Mouse (Mus musculus) c-Kit-positive CD71-positive TER-119-negative erythroid progenitor cells, embryonic 14.5 days (primary cell): ENCODE results near the gene Agap2.

Source experiments
- DNase-seq: peaks from one replicate; pipeline ENCODE4 v3.0.0-alpha.2; 2013; ENCODE audit warnings: low read depth

The Agap2 gene

DNA sequence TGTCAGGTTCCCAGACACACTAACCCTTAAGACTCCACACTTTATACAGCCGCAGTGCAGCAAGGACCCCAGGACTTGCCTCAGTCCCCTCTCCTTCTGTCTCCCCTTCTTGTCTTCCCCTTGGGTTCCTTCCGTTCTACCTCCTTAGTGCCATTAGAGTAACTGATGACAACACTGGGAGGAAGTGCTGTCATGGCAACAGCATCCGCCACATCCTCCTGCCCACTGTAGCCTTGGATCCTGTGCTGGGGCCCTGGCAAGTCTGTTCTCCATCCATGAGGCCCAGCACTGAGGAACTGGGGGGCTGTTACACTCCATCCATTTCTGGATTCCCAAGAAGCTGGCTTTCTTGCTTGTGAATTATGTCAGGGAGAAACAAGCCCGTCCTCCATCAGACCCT lies 998 bp downstream of the Agap2 start:
- DNase-seq: no peak

DNA sequence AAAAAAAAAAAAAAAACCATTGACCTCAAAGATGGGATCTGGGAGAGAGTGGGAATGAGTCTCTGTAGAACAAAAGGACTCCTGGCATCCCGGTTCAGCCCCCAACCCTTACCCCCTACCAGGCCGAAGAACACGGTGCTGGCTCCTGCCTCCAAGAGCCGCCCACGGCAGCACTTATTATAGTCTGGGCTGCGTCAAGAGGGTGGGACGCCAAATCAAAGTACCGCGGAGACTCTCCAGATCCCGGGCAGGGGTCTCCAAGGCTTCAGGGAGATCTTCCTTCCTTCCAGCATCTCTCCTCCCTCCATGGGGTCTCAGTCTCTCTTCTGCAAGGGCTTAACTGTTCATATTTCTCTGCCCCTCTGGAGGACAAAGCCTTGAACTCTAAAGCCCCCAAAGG lies 2.4 kb downstream of the Agap2 start:
- DNase-seq: no peak

GRCm38 (mm10) chr10:127078001-127078676 lies 3.1 kb downstream of the Agap2 start:
- DNase-seq: no peak

DNA sequence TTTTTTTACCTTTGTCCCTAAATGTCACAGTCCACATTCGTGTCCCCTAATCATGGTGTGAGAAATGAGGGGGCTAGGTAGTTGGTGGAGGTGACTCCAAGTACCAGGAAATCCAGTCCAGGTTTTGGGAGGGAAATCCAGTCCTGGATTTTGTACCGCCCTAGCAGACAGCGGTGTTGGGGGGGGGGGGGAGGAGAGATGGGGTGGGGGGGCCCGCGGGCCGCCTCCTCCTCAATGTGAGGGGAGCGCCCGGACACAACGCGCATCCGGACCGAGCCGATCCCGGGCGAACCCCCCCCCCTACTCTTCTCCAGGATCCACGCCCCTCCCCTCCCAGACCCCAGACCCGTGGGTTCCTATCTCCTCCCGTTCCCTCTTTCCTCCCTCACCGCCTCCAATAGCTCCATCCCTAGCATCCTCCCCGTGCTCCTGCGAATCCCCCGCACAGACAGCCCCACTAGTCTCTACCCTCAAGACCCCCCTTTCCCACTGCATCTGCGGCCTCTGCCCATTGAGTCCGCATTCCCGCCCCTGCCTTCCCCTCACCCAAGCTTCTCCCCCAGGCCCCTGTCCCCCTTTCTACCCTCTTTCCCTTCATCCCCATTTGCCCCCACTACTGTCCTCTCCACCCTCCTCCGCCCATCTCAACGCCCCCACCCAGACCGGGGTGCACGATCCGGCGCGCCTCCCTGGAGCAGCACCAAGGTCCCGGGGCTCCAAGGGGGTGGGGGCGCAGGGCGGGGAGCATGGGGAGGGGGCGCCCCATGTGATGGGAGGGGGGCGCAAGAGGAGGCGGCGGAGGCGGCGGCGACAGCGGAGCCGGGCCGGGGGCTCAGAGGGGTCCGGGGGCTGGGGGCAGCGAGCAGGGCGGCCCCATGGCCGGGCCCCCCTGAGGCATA lies 3.8 kb downstream of the Agap2 start:
- DNase-seq: no peak

- DNase-seq: no peak
Observed at GRCm38 (mm10) chr10:127079665-127080391, 4.7 kb downstream of the Agap2 start.

- DNase-seq: no peak
Observed at GRCm38 (mm10) chr10:127080901-127081780, 6.1 kb downstream of the Agap2 start.

DNA sequence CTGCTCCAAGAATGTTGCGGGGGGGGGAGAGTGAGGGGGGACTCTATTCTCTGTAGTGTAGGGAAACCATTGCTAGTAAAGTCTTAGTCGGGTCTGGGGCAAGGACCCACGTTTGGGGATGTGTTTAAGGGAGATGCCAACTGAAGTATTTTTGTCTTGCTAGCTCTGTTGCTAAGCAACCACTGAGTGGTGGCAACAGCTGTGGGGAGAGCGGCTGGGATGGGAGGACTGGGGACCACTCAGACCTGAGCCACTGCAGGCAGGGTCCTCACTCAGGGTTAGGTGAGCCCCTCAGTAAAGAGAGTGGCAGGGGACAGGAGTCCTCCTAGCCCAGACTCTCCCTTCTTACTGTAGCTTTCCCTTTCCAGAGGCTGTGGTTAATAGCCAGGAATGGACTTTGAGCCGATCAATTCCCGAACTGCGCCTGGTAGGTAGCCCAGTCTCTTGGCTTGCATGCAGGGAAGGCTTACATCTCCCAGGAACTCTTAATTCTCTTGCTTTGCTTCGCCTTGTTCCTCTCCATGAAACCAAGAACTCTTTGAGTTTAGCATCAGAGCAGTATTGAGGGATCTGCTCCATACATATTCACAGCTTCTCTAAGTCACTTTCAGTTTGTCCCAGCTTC lies 7.0 kb downstream of the Agap2 start:
- DNase-seq: no peak

- DNase-seq: no peak
Observed at GRCm38 (mm10) chr10:127083292-127083914, 8.3 kb downstream of the Agap2 start.

- no peak for DNase-seq
Observed at GRCm38 (mm10) chr10:127083915-127084306, 8.8 kb downstream of the Agap2 start.

- no peak for DNase-seq
Observed at GRCm38 (mm10) chr10:127085052-127085451, 10.0 kb downstream of the Agap2 start.

- no peak for DNase-seq
Observed at GRCm38 (mm10) chr10:127085633-127086032, 10.5 kb downstream of the Agap2 start.

- DNase-seq: no peak
Observed at GRCm38 (mm10) chr10:127090560-127091411, 15.7 kb downstream of the Agap2 start.

GRCm38 (mm10) chr10:127091507-127092396 lies 16.7 kb downstream of the Agap2 start:
- no peak for DNase-seq

- DNase-seq: no peak
Observed at GRCm38 (mm10) chr10:127092742-127093141, 17.7 kb downstream of the Agap2 start.

- DNase-seq: no peak
Observed at GRCm38 (mm10) chr10:127094382-127094802, 19.3 kb downstream of the Agap2 start.

- DNase-seq: no peak
Observed at GRCm38 (mm10) chr10:127098514-127098913, 23.4 kb downstream of the Agap2 start.

DNA sequence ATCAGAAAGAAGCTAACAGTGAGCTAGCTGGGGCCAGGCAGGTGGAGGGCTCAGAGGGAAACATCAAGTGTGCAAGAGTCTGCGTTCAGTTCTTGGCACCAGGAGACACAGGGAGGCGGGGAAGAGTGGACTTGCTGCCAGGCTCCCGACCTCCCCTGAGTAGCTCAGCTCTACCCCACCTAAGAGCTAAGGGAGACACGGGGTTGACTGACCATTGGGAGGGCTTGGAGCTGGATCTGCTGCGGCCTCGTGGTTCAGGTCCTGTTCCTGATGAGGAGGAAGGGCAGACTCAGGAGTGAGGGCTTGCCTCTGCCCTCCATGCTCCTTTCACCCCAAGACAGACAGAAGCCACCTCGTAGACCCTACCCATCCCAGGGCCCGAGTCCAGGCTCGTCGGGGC lies 24.1 kb downstream of the Agap2 start:
- DNase-seq: no peak

DNA sequence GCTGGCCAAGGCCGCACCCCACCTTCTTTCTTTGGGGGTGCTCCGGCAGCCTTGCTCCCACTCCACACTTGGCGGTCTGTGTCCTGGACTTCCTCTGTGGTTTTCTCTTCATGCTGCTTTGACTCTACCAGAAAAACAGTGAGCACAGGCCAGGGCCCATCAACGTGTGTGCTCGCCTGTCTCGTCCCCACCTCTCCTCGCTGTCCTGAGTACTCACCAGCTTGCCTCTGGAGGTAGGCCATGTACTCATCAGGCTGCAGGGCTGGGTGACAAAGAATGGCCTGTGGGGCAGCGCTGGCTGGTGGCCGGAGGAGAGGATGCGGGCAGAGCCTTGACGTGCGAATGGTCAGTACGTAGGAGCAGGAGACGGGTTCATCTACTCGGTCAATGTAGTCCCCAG lies 24.8 kb downstream of the Agap2 start:
- no peak for DNase-seq

DNA sequence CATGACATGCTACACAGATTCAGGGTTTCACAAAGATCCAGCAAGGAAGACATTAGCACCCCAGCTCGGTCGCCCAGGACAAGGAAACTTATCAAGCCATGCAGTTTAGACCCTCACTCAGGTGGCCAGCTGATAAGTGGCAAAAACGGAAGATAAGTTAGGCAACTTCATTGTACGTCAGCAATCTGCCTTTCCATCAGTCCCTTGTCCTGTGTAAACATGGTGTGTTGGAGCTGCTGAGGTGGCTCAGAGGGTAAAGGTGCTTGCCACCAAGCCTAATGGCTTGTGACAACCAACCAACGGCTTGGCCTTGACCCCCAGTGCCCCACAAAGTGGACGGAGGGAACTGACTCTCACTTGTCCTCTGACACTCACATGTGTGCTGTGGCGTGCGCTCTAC lies 25.3 kb downstream of the Agap2 start:
- DNase-seq: no peak
